Mouse (Mus musculus) thymus, adult 2 months (tissue): ENCODE data around the gene 4930544D05Rik. TPM values are rescaled to one million over a fixed set of nuclear protein-coding genes. Genes with fewer than 3 reads are reported as not detected.

Experiments
- DNase-seq: peaks from one replicate; pipeline ENCODE4 v3.0.0; 2021
- H3K27ac ChIP-seq: fragments of 200-500 bp; 2 replicates; pipeline ENCODE4 v1.5.1; 2012; ENCODE audit warnings: low read length, control low read depth; ENCODE audit not compliant: control insufficient read depth, insufficient read depth
- H3K27me3 ChIP-seq: fragments of 200-500 bp; 2 replicates; pipeline ENCODE4 v1.6.1; 2012; ENCODE audit warnings: mild to moderate bottlenecking, low read length, moderate library complexity, mixed read lengths; ENCODE audit not compliant: control insufficient read depth, insufficient read depth
- H3K36me3 ChIP-seq: fragments of 200-500 bp; 2 replicates; pipeline ENCODE4 v1.6.1; 2012; ENCODE audit warnings: mild to moderate bottlenecking, low read length, moderate library complexity; ENCODE audit not compliant: control insufficient read depth, insufficient read depth
- H3K4me1 ChIP-seq: fragments of 200-500 bp; replicated peaks from 2 replicates; pipeline ENCODE4 v1.6.1; 2012; ENCODE audit warnings: low read length; ENCODE audit not compliant: control insufficient read depth, insufficient read depth
- H3K4me3 ChIP-seq: fragments of 200-500 bp; 2 replicates; pipeline ENCODE4 v1.5.1; 2012; ENCODE audit warnings: mild to moderate bottlenecking, low read length, control low read depth, moderate library complexity; ENCODE audit not compliant: control insufficient read depth, insufficient read depth
- CTCF ChIP-seq: fragments of 200-500 bp; IDR thresholded peaks from 2 replicates; pipeline ENCODE4 v1.5.1; 2012; ENCODE audit warnings: mild to moderate bottlenecking, control low read depth, low read length, moderate library complexity, borderline replicate concordance; ENCODE audit not compliant: control insufficient read depth, poor library complexity, insufficient read depth; ENCODE audit errors: extremely low read depth
- POLR2A ChIP-seq: fragments of 200-500 bp; IDR thresholded peaks from 2 replicates; pipeline ENCODE4 v1.6.1; 2012; ENCODE audit warnings: mild to moderate bottlenecking, low read length, control low read depth, moderate library complexity; ENCODE audit not compliant: control insufficient read depth, poor library complexity, insufficient read depth; ENCODE audit errors: extremely low read depth
- WGBS: fragments of 180-500 bp; shearing (Covaris S2); methylation state at CpG from one replicate; pipeline ENCODE4 v1.1.7; 2018; 5-methylcytosine and 5-hydroxymethylcytosine counted together
- polyA plus RNA-seq: library from polyadenylated mRNA; depleted of rRNA; stranded (reverse); fragments of >200 nt; gene quantifications from 2 replicates; pipeline ENCODE4 v1.2.3, GENCODE M21; 2012

Gene 4930544D05Rik
- polyA plus RNA-seq, 1 experiment, result 0.15 TPM

GRCm38 (mm10) chr11:70643051-70643450 lies 27.4 kb downstream of the 4930544D05Rik start:
- H3K27ac ChIP-seq, result no peak overlapping the region
- TF ChIP-seq CTCF, result no peak
- peaks cover 15% of the 10 kb centered on the region for H3K4me1 ChIP-seq
- H3K27me3 ChIP-seq, result no peaks in the 10 kb centered on the region
- WGBS, result 99% methylated on average over 6 of the region's 6 CpGs
- no peak for DNase-seq
- H3K4me3 ChIP-seq, result no peak overlapping the region
- H3K36me3 ChIP-seq, result no peaks in the 10 kb centered on the region

- Histone ChIP-seq H3K36me3 (peaks cover 10% of the 10 kb centered on the region), H3K27me3 (no peaks in the 10 kb centered on the region), H3K4me3 (no peak overlapping the region), H3K4me1 (peaks cover 22% of the 10 kb centered on the region), H3K27ac (no peak overlapping the region)
- 96% methylated on average over 8 of the region's 8 CpGs for WGBS
- no peak for TF ChIP-seq CTCF
- no peak for TF ChIP-seq POLR2A
- no peak for DNase-seq
Measured at GRCm38 (mm10) chr11:70644564-70645103, 29.0 kb downstream of the 4930544D05Rik start.

GRCm38 (mm10) chr11:70645461-70646258 lies 30.0 kb downstream of the 4930544D05Rik start:
- WGBS, result 82% methylated on average over 12 of the region's 12 CpGs
- H3K36me3 ChIP-seq, result peaks cover 19% of the 10 kb centered on the region
- H3K4me3 ChIP-seq, result peak overlapping the region; percentile 64
- peak; percentile 7 for DNase-seq
- peaks cover 30% of the 10 kb centered on the region for H3K4me1 ChIP-seq
- H3K27ac ChIP-seq, result no peak overlapping the region
- no peaks in the 10 kb centered on the region for H3K27me3 ChIP-seq
- TF ChIP-seq POLR2A (no peak), CTCF (no peak)

GRCm38 (mm10) chr11:70646259-70646555 lies 30.6 kb downstream of the 4930544D05Rik start:
- H3K4me1 ChIP-seq, result peaks cover 35% of the 10 kb centered on the region
- H3K4me3 ChIP-seq, result peak overlapping the region; percentile 64
- WGBS, result 21% methylated on average over 3 of the region's 3 CpGs
- DNase-seq, result peak; percentile 13
- no peaks in the 10 kb centered on the region for H3K27me3 ChIP-seq
- H3K36me3 ChIP-seq, result peaks cover 25% of the 10 kb centered on the region
- no peak for TF ChIP-seq CTCF
- no peak for TF ChIP-seq POLR2A
- H3K27ac ChIP-seq, result peak overlapping the region; percentile 44

- Histone ChIP-seq H3K27ac (peak within 1 kb of the TSS; percentile 97), H3K36me3 (peaks cover 33% of the 10 kb centered on the region), H3K4me1 (peaks cover 39% of the 10 kb centered on the region), H3K4me3 (peak within 1 kb of the TSS; percentile 66), H3K27me3 (no peaks in the 10 kb centered on the region)
- peak; percentile 91 for TF ChIP-seq POLR2A
- peak; percentile 66; the same call in 1 of the 2 replicates for TF ChIP-seq CTCF
- under 1% methylated on average over 63 of the region's 63 CpGs for WGBS
- peak; percentile 96 for DNase-seq
Measured at GRCm38 (mm10) chr11:70646691-70647650, 31.3 kb downstream of the 4930544D05Rik start, which contains the start of the genes Rnf167 and Slc25a11. Gene Rnf167, plus strand, starts transcription at chr11:70647235. Gene Slc25a11, minus strand, starts transcription at chr11:70647479.

DNA sequence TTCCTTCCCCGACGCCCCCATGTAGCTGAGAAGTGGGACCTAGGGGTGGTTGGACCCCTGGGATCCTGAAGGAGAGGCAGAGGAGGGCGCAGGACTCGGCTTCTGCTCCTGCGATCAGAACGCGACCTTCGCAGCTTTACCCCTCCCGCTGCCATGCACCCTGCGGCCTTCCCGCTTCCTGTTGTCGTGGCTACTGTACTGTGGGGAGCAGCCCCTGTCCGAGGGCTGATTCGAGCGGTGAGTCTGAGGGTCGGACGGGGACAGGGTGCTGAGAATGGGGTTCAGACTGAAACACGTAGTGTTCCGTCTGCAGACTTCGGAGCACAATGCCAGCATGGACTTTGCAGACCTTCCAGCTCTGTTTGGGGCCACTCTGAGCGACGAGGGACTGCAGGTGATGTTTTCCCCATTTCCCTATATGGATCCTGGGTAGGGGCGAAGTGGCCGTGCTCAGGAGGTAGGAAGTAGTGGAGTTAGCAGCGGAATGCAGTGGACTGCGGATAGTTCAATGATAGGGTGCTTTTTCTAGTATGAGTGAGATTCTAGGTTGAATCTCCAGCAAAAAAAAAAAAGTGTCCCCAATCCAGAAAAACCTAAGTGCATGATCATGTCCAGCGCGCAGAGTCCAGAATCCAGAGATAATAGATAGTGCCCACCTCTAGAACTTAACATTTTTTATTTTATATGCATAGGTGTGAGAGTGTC lies 32.2 kb downstream of the 4930544D05Rik start:
- peaks cover 42% of the 10 kb centered on the region for H3K36me3 ChIP-seq
- H3K27ac ChIP-seq, result peak overlapping the region; percentile 97
- H3K27me3 ChIP-seq, result no peaks in the 10 kb centered on the region
- TF ChIP-seq CTCF (no peak), POLR2A (no peak; the same call in 1 of the 2 replicates)
- 2% methylated on average over 28 of the region's 28 CpGs for WGBS
- peaks cover 41% of the 10 kb centered on the region for H3K4me1 ChIP-seq
- DNase-seq, result peak; percentile 64
- H3K4me3 ChIP-seq, result peak overlapping the region; percentile 66
